Mouse (Mus musculus): ENCODE results near the gene Pld2. TPM values are rescaled to one million over a fixed set of nuclear protein-coding genes. Genes with fewer than 3 reads are reported as not detected.

Pld2 gene
- polyA plus RNA-seq, 1 experiment = 4.0 TPM

DNA sequence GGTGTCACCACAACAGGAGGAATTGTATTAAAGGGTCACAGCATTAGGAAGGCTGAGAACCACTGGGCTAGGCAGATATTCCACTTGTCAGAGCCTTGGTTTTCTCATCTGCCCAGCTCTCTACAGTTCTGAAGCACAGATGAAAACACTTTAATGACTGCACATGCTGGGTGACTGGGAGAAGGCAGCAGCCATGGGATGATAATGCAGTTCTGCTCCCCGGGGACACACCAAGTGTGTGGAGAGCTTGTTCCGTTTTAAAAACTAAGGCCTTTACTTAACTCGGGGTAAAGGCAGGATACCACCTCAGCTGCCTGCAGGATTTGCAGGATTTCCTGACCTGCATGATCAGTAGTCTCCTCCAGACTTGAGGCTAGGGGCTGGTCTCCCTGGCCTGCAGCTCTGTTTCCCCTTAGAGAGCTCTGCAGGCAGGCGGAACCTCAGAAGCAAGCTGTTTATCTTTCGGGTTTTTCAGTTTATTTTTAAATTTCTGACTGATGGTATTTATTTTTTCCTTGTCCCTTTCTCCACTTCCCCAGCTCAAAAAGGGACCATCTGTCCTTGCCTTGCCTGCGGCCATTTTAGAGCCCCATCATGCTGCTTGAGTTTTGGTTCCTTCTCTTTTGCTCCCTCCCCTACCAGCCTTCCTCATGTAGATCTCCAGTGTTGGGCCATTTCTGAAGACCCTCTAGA lies 43.3 kb downstream of the Pld2 start:
- Histone ChIP-seq H3K4me1 (ENCODE audit: control insufficient read depth, insufficient read depth, low read length) (peaks cover 12% of the 10 kb centered on the region), H3K27ac (ENCODE audit: control insufficient read depth, insufficient read depth, low read depth, low read length, poor library complexity) (no peak overlapping the region), H3K4me3 (replicated peaks; ENCODE audit: control insufficient read depth, low read depth, low read length) (no peak overlapping the region)
- 16% methylated on average over 6 of the region's 6 CpGs for WGBS
- TF ChIP-seq CTCF (IDR thresholded peaks at IDR 0.05; ENCODE audit: control insufficient read depth, insufficient read depth, low read length) (no peak), POLR2A (IDR thresholded peaks at IDR 0.05; ENCODE audit: borderline replicate concordance, control insufficient read depth, low read depth, low read length) (no peak)

DNA sequence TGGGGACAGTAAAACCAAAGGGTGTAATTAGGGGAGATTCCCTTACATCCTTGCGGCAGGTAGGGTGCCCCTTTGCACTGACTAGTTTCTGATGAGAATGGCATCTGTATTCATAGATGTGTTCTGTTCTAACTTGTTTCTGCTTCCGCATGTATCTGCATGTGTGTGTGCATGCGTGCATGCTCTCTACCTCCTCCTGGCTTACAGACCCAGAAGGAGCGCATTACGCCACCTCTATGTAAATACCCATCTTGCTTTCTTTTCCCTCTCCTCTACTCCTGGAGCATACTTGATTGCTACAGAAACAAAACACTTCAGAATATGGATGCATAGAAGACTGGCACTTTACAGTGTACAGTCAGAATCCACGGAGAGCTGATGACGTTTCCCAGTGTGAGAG lies 43.9 kb downstream of the Pld2 start:
- peaks cover 13% of the 10 kb centered on the region for H3K4me1 ChIP-seq (ENCODE audit: control insufficient read depth, insufficient read depth, low read length)
- TF ChIP-seq POLR2A (IDR thresholded peaks at IDR 0.05; ENCODE audit: borderline replicate concordance, control insufficient read depth, low read depth, low read length) (no peak), CTCF (IDR thresholded peaks at IDR 0.05; ENCODE audit: control insufficient read depth, insufficient read depth, low read length) (no peak)
- 89% methylated on average over 7 of the region's 7 CpGs for WGBS
- H3K4me3 ChIP-seq (replicated peaks; ENCODE audit: control insufficient read depth, low read depth, low read length) = no peak overlapping the region
- H3K27ac ChIP-seq (ENCODE audit: control insufficient read depth, insufficient read depth, low read depth, low read length, poor library complexity) = no peak overlapping the region

DNA sequence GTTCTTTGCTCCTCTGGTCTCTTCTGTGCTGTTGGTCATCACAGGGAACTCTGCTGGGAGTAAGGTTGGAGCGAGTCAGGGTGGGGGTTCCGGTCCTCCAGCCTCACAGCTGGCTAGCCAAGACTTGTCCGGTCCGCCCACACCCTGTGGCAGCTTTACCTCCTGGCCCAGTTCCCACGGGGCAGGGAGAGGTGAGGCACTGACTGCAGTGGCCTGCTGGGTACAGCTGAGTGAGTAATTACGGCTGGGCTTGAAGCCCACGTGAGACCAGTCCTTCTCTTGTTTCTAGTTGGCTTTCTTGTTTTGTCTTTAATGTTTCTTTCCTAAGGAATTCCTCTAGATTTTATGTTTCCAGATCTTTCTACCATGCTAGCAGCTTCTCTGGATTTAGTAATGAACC lies 45.6 kb downstream of the Pld2 start:
- Histone ChIP-seq H3K4me3 (replicated peaks; ENCODE audit: control insufficient read depth, low read depth, low read length) (no peak overlapping the region), H3K27ac (ENCODE audit: control insufficient read depth, insufficient read depth, low read depth, low read length, poor library complexity) (no peak overlapping the region), H3K4me1 (ENCODE audit: control insufficient read depth, insufficient read depth, low read length) (peaks cover 10% of the 10 kb centered on the region)
- TF ChIP-seq POLR2A (IDR thresholded peaks at IDR 0.05; ENCODE audit: borderline replicate concordance, control insufficient read depth, low read depth, low read length) (no peak), CTCF (IDR thresholded peaks at IDR 0.05; ENCODE audit: control insufficient read depth, insufficient read depth, low read length) (no peak)
- WGBS = 50% methylated on average over 7 of the region's 7 CpGs

DNA sequence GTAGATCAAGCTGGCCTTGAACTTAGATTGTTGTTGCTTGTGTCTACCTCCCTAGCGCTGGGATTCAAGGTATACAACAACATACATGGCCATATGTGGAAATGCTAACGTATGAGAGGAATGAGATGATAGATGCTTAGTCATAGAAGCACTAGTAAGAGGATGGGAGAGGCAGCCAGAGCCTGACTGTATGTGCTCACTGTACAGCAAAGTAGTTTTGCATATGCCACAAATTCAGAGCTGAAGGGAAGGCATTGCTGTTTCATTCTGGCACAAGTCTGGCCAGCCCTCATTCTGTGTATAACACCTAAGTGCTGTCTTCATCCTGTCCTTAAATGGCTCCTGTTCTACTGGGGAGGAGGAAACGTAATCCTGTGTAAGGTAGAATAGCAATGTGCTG lies 46.4 kb downstream of the Pld2 start:
- TF ChIP-seq CTCF (IDR thresholded peaks at IDR 0.05; ENCODE audit: control insufficient read depth, insufficient read depth, low read length) = no peak
- no peak for TF ChIP-seq POLR2A (IDR thresholded peaks at IDR 0.05; ENCODE audit: borderline replicate concordance, control insufficient read depth, low read depth, low read length)

DNA sequence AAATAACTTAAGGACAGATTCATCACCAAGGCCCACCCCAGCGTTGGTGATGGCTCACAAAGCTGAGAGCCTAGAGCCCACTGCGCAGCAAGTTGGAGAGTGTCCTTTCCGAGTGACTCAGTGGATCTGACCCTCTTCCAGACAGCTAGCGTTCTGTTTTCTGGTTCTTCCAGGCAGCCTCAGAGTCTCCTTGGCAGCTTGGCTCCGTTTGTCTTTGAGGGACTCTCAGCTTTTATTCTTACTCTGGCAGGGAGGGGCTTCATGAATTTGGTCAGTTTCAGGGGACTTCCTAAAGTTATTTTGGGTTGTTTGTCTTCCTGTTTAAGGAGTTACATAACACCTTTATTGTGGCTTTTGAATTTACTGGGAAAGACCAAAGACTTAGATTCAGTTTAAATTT lies 47.1 kb downstream of the Pld2 start:
- Histone ChIP-seq H3K27ac (ENCODE audit: control insufficient read depth, insufficient read depth, low read depth, low read length, poor library complexity) (peak overlapping the region; percentile 51; the same call in 1 of the 2 replicates), H3K4me3 (replicated peaks; ENCODE audit: control insufficient read depth, low read depth, low read length) (no peak overlapping the region), H3K4me1 (ENCODE audit: control insufficient read depth, insufficient read depth, low read length) (peaks cover 10% of the 10 kb centered on the region)
- TF ChIP-seq CTCF (IDR thresholded peaks at IDR 0.05; ENCODE audit: control insufficient read depth, insufficient read depth, low read length) (no peak), POLR2A (IDR thresholded peaks at IDR 0.05; ENCODE audit: borderline replicate concordance, control insufficient read depth, low read depth, low read length) (no peak)
- WGBS = 36% methylated on average over 5 of the region's 5 CpGs

More for the DNA sequence above, 46.4 kb downstream of the Pld2 start:
- H3K4me1 ChIP-seq (ENCODE audit: control insufficient read depth, insufficient read depth, low read length) = peaks cover 10% of the 10 kb centered on the region
- H3K4me3 ChIP-seq (replicated peaks; ENCODE audit: control insufficient read depth, low read depth, low read length) = no peak overlapping the region
- 57% methylated on average over 3 of the region's 3 CpGs for WGBS
- H3K27ac ChIP-seq (ENCODE audit: control insufficient read depth, insufficient read depth, low read depth, low read length, poor library complexity) = no peak overlapping the region

DNA sequence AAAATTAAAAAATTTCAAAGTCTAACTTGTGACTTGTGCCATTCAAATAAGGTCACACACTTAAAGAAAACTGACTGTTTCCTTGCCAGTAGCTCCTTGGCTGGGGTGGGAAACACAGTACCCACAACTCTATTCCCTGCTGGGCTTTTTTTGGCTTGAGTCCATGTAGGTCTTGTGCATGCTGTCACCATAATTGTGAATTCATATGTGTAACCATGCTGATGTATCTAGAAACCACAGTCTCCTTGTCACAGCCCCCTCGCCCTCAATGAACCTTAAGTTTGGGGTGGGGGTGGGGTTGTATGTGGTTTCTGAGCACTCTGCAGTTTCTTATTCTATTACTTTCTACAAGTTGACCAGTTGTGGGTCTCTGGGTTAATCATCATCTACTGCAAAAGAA lies 51.9 kb downstream of the Pld2 start:
- no peak for TF ChIP-seq CTCF (IDR thresholded peaks at IDR 0.05; ENCODE audit: control insufficient read depth, insufficient read depth, low read length)
- no peak for TF ChIP-seq POLR2A (IDR thresholded peaks at IDR 0.05; ENCODE audit: borderline replicate concordance, control insufficient read depth, low read depth, low read length)
- Histone ChIP-seq H3K4me1 (ENCODE audit: control insufficient read depth, insufficient read depth, low read length) (peaks cover 8% of the 10 kb centered on the region), H3K27ac (ENCODE audit: control insufficient read depth, insufficient read depth, low read depth, low read length, poor library complexity) (no peak overlapping the region), H3K4me3 (replicated peaks; ENCODE audit: control insufficient read depth, low read depth, low read length) (no peak overlapping the region)
- WGBS = 49% methylated on average over 1 of the region's 1 CpGs

DNA sequence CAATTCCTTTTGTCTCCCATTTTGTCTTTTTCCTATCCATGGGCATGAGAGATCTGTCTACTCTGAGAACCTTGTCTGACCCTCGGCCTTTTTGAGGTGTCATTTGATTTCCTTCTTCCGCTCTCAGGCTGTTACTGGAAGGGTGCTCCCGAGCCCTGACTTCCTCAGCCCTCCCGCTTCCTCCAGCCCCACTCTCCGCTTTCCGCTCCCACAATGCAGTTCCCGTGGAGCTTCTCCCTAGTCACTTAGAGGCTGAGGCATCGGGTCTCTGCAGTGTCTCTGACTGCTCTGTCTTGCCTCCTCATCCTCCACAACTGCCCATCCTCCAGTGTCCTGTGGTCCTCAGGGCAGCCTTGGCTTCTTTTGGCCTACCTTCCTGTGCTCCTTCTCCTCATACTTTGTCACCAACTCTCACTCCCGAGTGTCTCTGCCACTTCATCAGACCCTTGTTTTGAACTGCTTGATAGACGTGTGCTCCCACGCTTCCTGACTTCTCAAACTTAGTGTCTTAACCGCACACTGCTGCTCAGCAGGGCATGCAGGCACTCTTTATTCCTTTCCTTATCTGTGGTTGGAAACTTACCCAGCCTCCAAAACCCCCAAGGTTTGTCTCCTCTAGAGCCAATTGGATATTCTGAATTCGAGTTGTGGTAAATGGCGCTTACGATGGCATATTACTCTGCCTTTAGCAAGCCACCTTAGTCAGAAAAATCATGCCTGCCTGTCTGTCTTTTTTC lies 54.6 kb downstream of the Pld2 start:
- Histone ChIP-seq H3K27ac (ENCODE audit: control insufficient read depth, insufficient read depth, low read depth, low read length, poor library complexity) (no peak overlapping the region), H3K4me1 (ENCODE audit: control insufficient read depth, insufficient read depth, low read length) (peaks cover 4% of the 10 kb centered on the region), H3K4me3 (replicated peaks; ENCODE audit: control insufficient read depth, low read depth, low read length) (no peak overlapping the region)
- no peak for TF ChIP-seq POLR2A (IDR thresholded peaks at IDR 0.05; ENCODE audit: borderline replicate concordance, control insufficient read depth, low read depth, low read length)
- TF ChIP-seq CTCF (IDR thresholded peaks at IDR 0.05; ENCODE audit: control insufficient read depth, insufficient read depth, low read length) = no peak
- 57% methylated on average over 15 of the region's 15 CpGs for WGBS

DNA sequence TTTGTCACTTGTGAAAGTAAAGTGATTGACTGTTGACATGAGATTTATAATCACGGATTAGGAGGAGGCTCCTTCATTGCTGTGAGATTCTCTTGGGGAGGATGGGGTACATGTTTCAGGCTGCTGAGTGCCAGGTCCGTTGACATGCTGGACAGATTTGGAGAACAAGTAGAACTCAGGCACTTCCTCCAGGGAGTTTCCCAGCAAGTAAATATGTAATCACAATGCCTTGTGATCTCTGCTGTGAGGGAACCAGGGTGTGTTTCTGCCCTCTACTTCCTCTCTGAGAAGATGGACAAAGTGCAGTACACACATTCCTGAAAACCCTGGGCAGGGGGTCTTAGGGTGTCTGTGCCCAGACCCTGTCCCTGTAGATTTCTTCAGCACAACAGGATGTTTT lies 55.8 kb downstream of the Pld2 start:
- TF ChIP-seq CTCF (IDR thresholded peaks at IDR 0.05; ENCODE audit: control insufficient read depth, insufficient read depth, low read length) (no peak), POLR2A (IDR thresholded peaks at IDR 0.05; ENCODE audit: borderline replicate concordance, control insufficient read depth, low read depth, low read length) (no peak)
- Histone ChIP-seq H3K4me1 (ENCODE audit: control insufficient read depth, insufficient read depth, low read length) (peaks cover 4% of the 10 kb centered on the region), H3K4me3 (replicated peaks; ENCODE audit: control insufficient read depth, low read depth, low read length) (no peak overlapping the region), H3K27ac (ENCODE audit: control insufficient read depth, insufficient read depth, low read depth, low read length, poor library complexity) (no peak overlapping the region)
- 25% methylated on average over 2 of the region's 2 CpGs for WGBS
